Mouse (Mus musculus): ENCODE measurements at regions not wholly inside any gene's neighbourhood (a gene's known extent, or its start where the extent isn't known, plus 50 kb on each side); places are given as distances from the start of the nearest gene placed in this dataset.

- DNase-seq (ENCODE audit: extremely low read depth, insufficient read length, low spot score) = no peak
These were observed 198.9 kb downstream of the Pax1 start for GRCm38 (mm10) chr2:147560426-147561155.

- DNase-seq (ENCODE audit: extremely low read depth, insufficient read length, low spot score) = no peak
These were observed 167.4 kb downstream of the Pax1 start for GRCm38 (mm10) chr2:147529161-147529560.

- DNase-seq (ENCODE audit: extremely low read depth, insufficient read length, low spot score) = no peak
These were observed 153.7 kb downstream of the Pax1 start for GRCm38 (mm10) chr2:147515436-147515835.

GRCm38 (mm10) chr2:147514748-147515147 lies 153.0 kb downstream of the Pax1 start:
- no peak for DNase-seq (ENCODE audit: extremely low read depth, insufficient read length, low spot score)

- no peak for DNase-seq (ENCODE audit: extremely low read depth, insufficient read length, low spot score)
These were observed 142.2 kb downstream of the Pax1 start for GRCm38 (mm10) chr2:147503962-147504361.

- DNase-seq (ENCODE audit: extremely low read depth, insufficient read length, low spot score) = no peak
These were observed 137.0 kb downstream of the Pax1 start for GRCm38 (mm10) chr2:147498731-147499130.

GRCm38 (mm10) chr2:147455932-147456331 lies 94.2 kb downstream of the Pax1 start:
- no peak for DNase-seq (ENCODE audit: extremely low read depth, insufficient read length, low spot score)

- no peak for DNase-seq (ENCODE audit: extremely low read depth, insufficient read length, low spot score)
These were observed 92.9 kb downstream of the Pax1 start for GRCm38 (mm10) chr2:147454362-147455257.

Measured in 3134 (cell line).